Mouse (Mus musculus) liver, embryonic 14.5 days (tissue): Measurements from ENCODE around the gene Card14.

ENCODE experiments used
- CTCF ChIP-seq: IDR thresholded peaks from 2 replicates; pipeline ENCODE4 v1.5.1; 2016; ENCODE audit warnings: antibody characterized with exemption, low read depth, control low read depth
- EP300 ChIP-seq: IDR thresholded peaks from 2 replicates; pipeline ENCODE4 v1.6.1; 2016; ENCODE audit warnings: antibody characterized with exemption, low read depth

DNA sequence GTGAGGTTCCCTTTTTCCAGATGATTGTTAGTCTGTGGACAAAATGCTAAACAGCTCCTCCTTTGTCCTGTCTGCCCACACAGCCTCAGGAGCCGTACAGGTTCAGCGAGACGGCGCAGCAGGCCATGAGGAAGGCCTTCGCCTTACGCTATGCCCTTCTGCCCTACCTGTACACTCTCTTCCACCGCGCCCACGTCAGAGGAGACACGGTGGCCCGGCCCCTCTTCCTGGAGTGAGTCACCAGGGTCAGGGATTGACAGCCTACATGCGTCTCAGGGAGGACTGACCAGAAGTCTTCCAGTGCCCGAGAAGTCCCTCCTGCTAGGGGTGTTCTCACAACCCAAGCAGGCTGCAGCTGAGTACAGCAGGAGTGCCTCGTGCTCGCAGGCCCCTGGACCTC, 26.5 kb upstream of the Card14 start:
- no peak for TF ChIP-seq CTCF
- no peak for TF ChIP-seq EP300
